Mouse (Mus musculus) frontal cortex, postnatal 14 days (tissue): ENCODE results near the gene Pemt.

Experiments used
- DNase-seq, 2 experiments: peaks; one replicate each; pipeline ENCODE4 v3.0.0; 2022; ENCODE audit warnings: low spot score in 2 of 2

Pemt gene

DNA sequence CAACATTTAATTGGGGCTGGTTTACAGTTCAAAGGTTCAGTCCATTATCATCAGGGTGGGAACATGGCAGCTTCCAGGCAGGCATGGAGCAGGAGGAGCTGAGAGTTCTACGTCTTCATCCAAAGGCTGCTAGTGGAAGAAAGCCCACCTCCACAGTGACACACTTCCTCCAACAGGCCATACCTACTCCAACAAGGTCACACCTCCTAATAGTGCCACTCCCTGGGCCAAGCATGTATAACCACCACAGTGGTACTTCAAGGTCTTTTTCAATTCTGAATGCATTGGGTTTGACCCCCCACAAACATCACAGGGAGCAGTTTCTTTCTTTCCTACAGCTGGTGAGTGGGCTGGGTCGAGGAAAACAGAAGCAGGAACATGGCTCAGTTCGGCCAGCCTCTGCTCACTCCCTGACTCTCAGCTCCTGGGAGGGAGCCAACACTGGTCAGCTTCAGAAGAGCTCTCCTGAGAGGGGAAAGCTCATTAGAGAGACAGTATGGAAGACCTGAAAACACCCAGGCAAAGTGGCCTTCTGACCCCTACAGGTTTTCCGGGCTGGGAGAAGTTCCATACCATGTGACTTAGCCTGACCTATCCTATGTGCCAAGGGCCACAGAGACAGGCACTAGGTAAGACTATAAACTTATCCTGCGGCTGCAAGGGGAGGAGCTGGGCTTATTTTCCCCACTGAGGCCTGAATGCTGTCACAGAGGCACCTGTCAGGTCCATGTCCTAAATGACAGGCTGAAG, 44.9 kb downstream of the Pemt start:
- DNase-seq: no peak

DNA sequence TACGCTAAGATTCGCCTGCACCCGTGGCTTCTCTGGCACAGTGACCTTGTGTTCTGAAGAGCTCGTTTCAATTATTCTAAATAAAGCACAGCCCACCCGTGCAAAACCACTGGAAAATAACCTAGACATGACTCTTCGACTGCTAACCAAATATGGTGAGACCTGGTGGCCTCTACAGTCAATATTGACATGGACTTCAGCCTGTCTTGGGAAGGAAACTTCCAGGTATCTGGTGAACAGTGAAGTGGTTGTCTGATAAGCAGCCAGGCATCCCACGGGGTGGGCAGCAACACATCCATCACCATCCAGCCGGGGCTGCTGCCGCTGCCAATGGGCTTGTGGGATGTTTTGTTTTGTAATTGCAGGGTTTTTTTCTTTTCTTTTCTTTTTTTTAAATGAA, 52.0 kb downstream of the Pemt start:
- no peak for DNase-seq

DNA sequence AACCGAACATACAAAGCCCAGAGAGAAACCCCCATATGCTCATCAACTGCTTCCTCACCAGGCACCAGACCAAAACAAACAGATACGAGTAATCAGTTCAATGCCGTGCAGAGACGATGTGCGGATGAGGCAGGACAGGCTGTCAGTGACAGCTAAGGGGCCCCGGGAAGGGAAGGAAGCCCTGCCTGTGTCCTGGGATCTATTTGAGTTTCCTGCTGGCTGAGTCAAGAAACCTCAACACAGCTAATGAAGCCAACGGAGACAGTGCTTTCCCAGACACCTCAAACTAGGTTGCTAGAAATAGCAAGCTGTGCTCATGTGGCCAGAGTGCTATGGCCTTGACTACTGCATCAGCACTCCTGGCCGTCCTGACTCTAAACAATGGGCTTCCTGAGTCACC, 54.9 kb downstream of the Pemt start:
- DNase-seq: no peak

DNA sequence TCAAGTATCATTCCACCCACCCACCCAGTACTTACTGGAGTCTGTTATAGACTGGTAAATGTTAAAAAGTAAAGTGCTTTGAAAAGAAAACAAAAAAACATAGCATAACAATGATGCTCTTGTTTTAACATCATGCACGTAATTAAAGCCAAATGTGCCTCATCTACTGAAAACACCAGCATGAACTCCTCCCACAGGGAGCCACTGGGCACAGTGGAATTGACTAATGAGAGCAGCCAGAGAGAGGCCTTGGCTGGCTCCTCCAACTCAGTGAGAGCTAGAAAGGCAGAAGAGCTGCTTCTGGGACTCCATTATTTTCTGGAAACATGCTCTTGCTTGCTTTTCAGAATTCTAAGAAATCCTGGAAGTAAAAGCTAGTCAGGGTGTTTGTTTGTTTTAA, 56.9 kb downstream of the Pemt start:
- no peak for DNase-seq

DNA sequence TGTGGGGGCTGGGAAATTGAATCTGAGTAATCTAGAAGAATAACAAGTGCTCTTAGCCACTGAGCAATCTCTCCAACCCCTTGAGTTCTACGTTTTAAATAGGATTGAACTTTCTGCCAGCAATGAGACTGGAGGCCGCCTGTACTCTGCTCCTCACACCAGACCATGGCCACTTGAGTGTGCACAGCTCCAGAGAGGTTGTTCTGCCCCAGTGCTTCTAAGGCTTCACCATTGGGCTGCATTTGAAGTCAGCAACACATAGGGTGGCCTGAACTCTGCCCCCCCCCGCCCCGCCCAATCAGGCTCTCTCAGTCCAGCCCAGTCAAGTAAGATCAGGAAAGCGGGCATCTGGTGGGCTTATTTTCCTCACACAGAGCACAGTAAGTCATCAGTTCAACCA, 68.5 kb downstream of the Pemt start:
- no peak for DNase-seq

DNA sequence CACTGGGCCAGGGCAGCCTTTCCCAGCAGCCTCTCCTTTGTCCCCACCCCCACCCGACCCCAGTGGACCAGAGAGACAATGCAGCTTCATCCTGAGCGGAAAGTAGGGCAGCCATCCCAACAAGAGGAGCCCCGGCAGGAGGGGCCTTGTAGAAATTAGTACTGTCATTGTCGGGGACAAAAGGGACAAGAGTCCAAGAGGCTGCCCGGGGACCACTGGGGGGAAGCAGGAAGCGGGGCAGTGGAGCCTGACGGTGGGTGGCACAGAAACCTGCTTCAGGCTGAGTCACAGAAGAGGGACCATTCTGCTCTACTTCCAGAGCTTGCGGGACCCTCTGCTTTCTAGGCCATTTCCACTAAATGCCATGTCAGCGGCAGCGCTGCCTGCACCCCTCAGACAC, 71.0 kb downstream of the Pemt start:
- DNase-seq: no peak

DNA sequence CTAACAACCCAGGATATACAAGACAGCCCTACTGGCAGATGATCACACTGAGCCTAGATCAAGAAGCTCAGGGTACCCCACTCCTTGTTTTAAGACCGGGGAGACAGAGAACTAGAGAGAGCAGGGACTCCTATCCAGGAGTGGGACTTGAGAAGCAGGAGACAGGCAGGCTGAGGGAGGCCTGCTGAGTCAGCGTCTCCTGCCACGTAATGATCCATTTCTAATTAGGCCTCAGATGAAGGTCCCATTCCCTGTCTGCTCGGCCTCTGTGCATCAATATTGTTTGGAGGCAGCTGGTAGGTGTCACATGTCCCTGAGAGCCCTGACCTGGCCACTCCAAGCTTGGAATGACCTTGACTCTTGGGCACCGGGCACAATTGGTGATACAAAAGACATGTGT, 72.9 kb downstream of the Pemt start:
- no peak for DNase-seq

DNA sequence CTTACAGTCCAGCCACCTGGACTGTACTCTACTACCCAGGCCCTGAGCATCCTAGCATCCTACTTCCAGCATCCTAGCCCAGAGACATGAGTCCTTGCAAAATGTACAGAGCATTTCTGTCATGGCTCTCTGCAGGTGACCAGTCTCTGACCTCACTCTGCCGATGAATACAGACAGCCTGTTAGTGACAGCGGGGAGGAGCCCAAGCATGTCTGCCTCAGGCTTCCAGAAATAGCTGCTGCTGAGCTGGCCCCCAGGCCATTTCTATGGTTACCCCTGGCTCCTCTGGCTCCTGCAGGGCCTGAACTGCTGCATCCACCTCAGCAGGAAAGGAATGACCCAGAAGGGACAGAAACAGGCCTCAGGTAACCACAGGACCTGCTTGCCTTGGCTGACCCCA, 74.6 kb downstream of the Pemt start:
- DNase-seq: no peak

DNA sequence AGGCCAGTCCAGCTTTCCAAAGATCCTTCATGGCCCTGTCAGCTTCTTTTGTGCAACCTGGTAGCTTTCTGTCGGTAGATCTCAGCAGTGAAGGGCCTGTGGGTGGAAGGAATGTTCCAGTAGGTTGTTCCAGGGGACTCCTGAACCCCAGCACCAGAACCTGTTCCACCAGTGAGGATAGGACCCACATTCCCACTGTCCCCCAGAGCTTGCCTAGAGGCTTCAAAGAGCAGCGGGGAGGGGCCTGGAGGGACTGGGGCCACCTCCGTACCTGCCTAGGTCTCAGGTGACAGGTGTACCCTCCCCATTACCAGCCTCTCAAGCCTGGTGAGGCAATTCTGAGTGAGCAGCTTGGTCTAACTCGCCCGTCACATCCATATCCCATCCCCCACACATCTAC, 75.5 kb downstream of the Pemt start:
- no peak for DNase-seq

DNA sequence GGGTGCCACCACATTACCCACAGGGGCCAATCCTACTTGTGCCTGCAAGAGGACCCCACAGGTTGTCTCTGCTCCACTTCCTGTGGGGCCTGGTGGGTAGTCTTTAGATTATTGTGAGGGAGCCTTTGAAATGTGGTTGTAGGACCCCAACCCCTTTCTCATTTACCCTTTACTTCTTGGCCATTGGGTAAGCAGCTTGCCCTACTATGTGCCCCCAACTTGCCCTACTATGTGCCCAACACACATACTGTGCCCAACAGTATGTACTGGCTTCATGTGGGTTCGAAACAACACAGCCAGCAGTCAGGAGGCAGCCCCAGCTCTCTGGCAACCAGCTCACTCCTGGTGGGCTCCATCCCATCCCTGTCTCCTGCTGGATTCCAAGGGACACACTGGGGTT, 78.5 kb downstream of the Pemt start:
- DNase-seq: no peak

DNA sequence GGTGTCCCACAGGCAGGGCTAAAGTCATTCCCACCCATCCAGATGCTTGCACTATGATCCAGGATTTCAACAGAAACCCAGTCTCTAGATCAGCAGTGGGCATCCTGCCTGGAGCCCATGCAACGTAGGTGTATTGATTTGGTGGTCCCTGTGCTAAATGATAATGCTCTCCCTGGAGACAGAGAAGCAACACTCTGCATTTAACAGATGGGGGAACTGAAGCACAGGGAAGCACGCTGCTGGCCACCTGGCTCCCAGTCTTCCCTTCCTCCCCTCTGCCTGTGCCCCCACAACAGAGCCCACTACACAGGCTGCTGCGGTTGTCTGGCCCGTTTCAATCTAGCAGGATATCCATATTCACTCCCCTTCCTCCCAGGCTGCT, 80.2 kb downstream of the Pemt start:
- no peak for DNase-seq

DNA sequence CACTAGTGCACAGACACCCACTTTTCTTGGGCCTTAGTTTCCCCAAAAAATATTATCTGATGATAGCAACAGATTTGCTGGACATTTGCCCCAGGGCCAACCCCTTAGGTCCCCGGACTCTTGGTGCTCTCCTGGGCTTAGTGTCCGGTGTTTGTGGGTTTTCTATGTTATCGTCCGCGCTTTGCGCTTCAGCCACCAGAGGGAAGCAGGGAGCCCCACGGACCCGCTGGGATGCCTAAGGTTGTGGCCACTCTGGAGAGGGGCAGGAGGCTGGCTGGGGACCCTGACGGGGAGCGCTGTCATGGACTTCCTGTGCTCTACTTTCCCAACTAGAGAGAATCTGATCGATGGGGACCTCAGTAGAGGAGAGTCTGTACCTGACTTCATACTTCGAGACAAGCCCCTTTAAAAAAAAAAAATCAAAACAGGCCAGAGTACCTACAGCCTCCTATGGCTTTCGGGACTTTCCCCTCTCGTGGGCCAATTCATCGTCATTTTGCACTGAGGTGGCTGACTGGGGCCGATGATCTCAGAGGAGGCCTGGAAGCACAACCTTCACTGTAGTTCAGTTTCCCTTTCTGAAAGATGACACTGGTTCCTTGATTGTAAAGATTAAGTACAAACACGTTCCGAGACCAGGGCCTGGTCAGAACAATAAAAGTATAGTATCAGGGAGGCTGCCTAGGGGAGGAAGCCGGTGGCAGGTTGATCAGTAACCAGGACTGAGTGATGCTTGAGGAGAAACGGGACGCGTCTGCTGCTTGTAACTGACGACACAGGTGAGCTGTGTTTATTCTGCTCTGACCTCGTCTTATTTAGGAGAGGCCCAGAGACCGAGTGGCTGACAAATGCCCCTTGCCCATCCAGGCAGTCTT, 80.8 kb downstream of the Pemt start:
- peak; percentile 52 to 75 for DNase-seq

DNA sequence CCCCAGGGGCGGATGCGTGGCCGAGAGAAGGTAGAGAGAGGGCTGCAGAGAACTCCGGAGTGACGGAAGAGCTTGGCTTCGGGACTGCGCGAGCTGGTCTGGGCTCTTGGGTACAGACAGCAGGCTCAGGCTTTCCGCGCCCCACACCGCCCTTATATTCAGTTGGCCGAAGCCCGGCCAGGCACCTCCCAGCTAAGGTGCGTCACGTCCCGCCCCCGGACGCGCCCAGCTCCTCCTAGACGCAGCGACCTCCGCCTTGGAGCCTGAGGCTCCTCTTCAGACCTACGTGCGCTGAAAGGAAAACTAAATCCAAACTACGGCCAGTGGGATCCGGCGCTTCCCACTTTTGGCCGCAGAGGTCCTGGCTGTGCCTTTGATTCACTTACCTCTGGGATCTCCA, 81.5 kb downstream of the Pemt start, which contains the start of gene Rasd1:
Rasd1 (minus strand) TSS at position 127 of the 400 bp plus-strand sequence.
- DNase-seq: peak; percentile 27 to 28

DNA sequence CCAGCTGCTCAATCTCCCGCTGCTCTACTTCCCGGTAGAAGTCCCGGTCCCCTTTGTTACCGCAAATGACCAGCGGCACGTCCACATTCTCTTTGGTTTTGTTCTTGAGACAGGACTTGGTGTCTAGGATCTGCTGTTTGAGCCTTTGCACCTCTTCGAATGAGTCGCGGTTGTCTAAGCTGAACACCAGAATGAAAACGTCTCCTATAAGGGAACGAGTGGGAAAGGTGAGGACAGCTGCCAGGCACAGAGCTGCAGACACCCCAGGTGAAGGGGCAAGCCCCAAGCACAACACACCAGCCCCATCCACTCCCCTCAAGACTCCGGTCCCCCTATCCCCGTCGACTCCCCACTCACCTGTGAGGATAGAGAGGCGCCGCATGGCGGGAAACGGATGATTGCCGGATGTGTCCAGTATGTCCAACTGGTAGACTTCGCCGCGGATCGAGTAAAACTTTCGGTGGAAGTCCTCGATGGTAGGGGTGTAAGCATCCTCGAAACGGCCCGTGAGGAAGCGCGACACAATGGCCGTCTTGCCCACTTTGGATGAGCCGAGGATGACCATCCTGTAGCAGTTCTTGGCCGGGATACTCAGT, 82.0 kb downstream of the Pemt start:
- peak in 1 of 2 experiments; percentile 33 for DNase-seq

DNA sequence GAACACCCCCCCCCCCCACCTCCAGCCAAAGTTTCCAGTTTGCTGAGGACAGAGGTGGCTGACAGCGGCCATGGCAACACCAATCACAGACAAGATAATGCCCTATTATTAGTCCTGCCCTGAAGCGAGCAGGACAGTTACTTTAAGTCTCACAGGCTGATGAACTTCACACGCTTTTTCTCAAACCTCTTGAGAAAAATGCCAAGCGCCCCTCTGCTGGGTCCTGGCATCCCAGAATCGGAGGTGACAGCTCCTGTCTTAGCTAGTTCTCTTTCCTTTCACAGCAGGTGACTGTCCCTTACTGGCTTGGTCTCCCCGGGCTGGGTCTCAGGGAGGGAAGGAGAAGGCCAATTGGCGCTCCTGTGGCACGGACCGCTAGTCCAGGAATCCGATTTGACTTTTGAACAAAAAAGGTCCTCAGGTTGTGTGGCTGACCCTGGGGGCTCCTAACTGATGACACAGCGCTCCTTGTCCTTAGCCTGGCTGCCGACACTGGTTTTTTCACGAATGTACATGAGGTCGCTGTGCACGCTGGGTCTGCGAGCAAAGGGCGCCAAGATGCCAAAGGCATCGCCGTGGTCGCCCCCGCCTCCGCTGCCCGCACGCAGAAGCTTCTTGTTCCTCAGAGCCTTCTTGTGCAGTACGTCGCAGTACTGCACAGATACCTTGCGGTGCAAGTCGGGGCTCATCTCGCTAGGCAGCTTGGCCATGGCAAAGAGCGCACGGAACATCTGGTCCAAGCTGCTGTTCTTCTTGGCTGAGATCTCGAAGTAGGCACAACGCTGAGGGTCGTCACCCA, 82.7 kb downstream of the Pemt start:
- DNase-seq: peak in 1 of 2 experiments; percentile 17

DNA sequence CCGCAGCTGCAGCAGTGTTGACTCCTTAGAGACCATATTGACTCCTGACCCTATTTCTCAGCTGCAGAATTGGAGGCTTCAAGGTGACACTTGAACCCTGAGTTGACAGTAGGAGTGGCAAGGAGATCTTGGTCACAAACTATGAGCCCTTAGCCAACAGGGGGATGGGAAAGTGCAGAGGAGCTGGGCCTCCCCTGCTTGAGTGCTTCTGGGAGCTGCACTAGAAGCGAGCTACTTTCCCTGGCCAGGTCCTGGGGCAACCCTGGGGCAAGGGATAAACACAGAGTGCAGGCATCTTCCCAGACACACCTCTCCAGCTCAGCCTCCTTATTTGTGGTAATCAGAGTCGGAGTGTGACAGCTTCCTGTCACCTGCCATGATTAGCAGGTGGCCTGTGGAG, 83.7 kb downstream of the Pemt start:
- DNase-seq: no peak

DNA sequence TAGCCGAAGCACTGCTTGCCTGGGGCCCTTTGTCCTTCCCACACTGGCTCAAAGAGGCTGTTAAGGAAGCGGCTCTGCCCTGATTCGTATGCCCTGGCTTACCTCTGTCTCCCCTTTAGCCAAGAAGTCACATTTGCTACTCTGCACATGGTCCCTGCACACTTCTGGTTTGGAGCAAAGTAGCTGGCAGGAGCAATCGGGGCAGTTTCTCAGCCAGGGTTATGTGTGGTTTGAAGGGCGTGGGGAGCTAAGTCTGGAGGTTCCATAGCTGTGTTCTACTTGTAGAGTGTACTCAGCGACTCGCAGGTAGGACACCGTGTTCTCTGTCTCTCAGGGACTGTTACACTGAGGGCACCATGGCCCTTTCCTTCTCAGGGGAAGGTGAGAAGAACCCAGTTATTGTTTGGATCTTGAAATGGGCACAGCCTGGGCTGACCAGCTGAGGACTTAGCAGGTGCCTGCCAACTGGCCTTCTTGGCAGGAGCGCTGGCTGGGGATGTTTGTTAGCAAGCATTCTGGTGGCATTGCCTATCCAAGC, 84.9 kb downstream of the Pemt start:
- no peak for DNase-seq

DNA sequence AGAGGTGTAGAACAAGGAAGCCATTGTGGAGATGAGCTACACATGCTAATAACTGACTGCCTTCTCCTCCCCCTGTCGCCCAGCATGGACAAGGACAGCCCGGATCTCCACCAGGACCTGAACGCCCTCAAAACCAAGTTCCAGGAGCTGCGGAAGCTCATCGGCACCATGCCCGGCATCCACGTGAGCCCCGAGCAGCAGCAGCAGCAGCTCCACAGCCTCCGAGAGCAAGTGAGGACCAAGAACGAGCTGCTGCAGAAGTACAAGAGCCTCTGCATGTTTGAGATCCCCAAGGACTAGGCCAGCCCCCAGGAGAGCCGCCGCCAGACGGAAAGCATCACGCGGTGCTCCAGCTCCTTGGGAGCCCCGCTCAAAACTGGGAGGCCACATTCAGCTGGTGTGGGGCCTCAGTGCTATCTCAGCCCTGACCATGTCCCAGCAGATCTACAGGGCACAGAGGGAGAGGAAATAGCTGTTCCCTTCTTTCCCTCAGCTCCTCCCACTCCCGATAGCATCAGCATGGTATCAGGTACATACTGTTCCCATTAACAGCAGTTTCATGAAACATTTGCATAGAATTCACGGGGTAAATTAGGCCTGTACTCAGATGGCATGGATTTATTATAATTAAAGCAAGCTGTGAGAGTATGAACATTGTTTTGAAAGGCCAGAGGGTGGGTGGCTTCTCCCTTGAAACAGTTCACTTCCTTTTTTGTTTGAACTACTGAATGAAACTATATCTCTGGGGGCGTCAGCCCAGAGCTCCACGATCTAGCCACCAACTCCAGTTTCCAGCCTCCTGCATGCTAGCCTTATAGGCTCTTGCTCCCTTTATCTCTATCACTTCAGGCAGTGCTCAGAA, 85.6 kb downstream of the Pemt start:
- DNase-seq: no peak

DNA sequence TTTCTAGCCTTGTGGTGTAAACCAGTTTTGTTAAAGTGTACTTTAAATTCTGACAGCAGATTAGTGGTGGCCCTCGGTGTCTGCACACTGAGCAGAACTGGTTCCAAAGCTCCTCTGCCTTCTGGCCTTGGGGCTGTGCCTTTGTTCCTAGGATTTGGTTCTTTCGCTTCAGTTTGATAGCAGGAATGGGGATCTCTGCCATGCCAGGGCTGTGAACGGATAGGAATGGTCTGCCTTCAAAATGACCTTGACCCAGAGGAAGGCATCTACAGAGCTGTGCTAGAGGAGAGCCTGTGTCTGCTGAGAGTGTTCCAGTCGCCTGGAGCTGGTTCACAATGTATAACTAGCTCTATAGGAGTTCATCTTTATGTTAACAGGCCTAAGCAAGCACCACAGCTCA, 86.8 kb downstream of the Pemt start:
- DNase-seq: no peak

DNA sequence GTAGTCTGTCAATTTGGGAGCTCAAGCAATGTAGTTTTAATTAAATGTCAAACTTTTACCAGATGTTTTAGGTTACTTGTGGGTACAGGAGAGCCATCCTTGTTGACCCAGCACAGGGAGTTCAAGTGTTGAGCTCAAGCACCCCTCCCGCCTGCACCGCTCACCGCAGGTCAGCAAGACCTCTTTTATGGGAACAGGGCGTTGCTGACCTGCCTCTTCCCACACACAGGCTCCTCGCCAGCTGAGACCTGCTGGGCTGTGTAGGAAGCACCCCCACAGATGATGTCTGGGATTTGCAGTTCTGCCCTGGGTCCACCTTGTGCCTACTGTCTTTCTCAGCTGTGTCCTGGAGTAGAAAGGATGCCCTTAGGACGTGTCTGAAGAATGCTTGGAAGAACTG, 89.5 kb downstream of the Pemt start:
- DNase-seq: no peak

DNA sequence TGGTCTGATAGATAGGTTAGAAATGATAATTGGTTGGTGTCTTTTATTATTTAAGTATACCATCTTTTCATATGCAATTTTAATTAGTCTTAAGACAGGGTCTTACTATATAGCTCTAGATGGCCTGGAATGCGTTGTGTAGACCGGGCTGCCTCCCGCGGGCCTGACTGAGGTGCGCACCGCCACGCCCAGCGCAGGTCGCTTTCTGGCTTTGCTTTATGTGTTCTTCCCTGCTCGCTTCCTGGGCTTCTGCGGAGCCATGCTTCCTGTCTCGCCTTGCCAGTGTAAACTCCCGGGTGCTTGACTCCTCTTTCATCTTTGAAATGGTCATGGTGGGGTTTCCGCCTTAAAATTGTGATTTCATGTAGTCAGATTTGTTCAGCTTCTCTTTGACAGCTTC, 93.4 kb downstream of the Pemt start:
- DNase-seq: no peak
